Mouse (Mus musculus) cerebellum, adult 11-12 months (tissue): ENCODE measurements around the gene Trmt2a.
"Not testable (repeated sequence)": the region's sequence is repeated elsewhere in the genome, so short reads cannot be mapped to it uniquely, and the experiment has no call there.

Experiments
- DNase-seq: peaks from one replicate; pipeline ENCODE4 v3.0.0; 2022

The Trmt2a gene

GRCm38 (mm10) chr16:18289614-18290013 lies 41.1 kb downstream of the Trmt2a start:
- DNase-seq = not testable (repeated sequence)
